Mouse (Mus musculus) bone marrow, adult 2 months (tissue): Measurements from ENCODE around the gene Aak1. TPM values are rescaled to one million over a fixed set of nuclear protein-coding genes. Genes with fewer than 3 reads are reported as not detected.
"Not testable (repeated sequence)": the region's sequence is repeated elsewhere in the genome, so short reads cannot be mapped to it uniquely, and the experiment has no call there.

Experiments used
- H3K27ac ChIP-seq: fragments of 200-500 bp; 2 replicates; pipeline ENCODE4 v1.5.1; 2012; ENCODE audit warnings: low read depth, mild to moderate bottlenecking, control low read depth, inconsistent platforms, low read length; ENCODE audit not compliant: control insufficient read depth, poor library complexity, insufficient read depth
- H3K4me1 ChIP-seq: fragments of 200-500 bp; 2 replicates; pipeline ENCODE4 v1.6.1; 2011; ENCODE audit warnings: low read length; ENCODE audit not compliant: control insufficient read depth, insufficient read depth
- H3K4me3 ChIP-seq: fragments of 200-500 bp; replicated peaks from 2 replicates; pipeline ENCODE3; 2011; ENCODE audit warnings: mild to moderate bottlenecking, low read depth, low read length, control low read depth; ENCODE audit not compliant: control insufficient read depth
- CTCF ChIP-seq: fragments of 200-500 bp; IDR thresholded peaks from 2 replicates; pipeline ENCODE4 v1.5.1; 2011; ENCODE audit warnings: low read length, control low read depth; ENCODE audit not compliant: control insufficient read depth, insufficient read depth
- POLR2A ChIP-seq: fragments of 200-500 bp; IDR thresholded peaks from 2 replicates; pipeline ENCODE4 v1.6.1; 2011; ENCODE audit warnings: low read depth, mild to moderate bottlenecking, control low read depth, low read length, borderline replicate concordance; ENCODE audit not compliant: control insufficient read depth
- WGBS: fragments of 180-500 bp; shearing (Covaris S2); methylation state at CpG from one replicate; pipeline ENCODE4 v1.1.7; 2018; 5-methylcytosine and 5-hydroxymethylcytosine counted together
- polyA plus RNA-seq: library from polyadenylated mRNA; stranded (reverse); fragments of >200 nt; gene quantifications from 2 replicates; pipeline ENCODE4 v1.2.4, GENCODE M21; 2011; ENCODE audit warnings: low replicate concordance; ENCODE audit not compliant: missing spikeins, insufficient read depth, insufficient read length

The Aak1 gene
- polyA plus RNA-seq, 1 experiment: 16.9 TPM

GRCm38 (mm10) chr6:87044895-87045294 is 195.6 kb downstream of the Aak1 start:
- 45% methylated on average over 2 of the region's 2 CpGs for WGBS
- Histone ChIP-seq H3K4me1 (peaks cover 1% of the 10 kb centered on the region; the same call in 1 of the 2 replicates), H3K27ac (no peak overlapping the region), H3K4me3 (no peak overlapping the region)
- no peak for TF ChIP-seq POLR2A
- TF ChIP-seq CTCF: no peak

DNA sequence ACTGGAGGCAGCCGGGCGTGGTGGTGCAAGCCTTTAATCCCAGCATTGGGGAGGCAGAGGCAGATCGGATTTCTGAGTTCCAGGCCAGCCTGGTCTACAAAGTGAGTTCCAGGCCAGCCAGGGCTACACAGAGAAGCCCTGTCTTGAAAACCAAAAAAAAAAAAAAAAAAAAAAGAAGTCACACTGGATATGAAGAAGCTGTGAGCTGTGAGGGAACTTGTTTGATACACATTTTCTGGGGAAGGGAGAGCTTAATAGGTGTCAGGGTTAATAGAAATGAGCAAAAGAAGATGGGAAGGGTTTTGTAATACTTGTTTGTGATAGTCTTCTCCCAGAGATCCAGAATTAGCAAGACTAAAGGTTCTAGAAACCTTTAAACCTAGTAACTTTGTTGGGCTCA is 196.2 kb downstream of the Aak1 start:
- H3K4me3 ChIP-seq: no peak overlapping the region
- WGBS: 88% methylated on average over 3 of the region's 3 CpGs
- TF ChIP-seq CTCF (no peak), POLR2A (no peak)
- peaks cover 1% of the 10 kb centered on the region; the same call in 1 of the 2 replicates for H3K4me1 ChIP-seq
- H3K27ac ChIP-seq: no peak overlapping the region

DNA sequence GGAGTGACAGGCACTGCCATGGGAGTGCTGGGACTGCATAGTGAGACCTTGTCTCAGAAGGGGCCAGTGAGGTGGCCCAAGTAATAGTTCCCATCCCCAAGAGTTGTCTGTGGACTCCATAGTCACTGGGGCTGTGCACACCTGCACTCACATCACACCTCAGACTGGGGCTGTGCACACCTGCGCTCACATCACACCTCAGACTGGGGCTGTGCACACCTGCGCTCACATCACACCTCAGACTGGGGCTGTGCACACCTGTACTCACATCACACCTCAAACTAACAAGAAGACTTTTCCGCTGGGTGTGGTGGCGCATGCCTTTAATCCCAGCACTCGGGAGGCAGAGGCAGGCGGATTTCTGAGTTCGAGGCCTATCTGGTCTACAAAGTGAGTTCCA is 199.4 kb downstream of the Aak1 start:
- H3K4me3 ChIP-seq: not testable (repeated sequence)
- 90% methylated on average over 7 of the region's 7 CpGs for WGBS

GRCm38 (mm10) chr6:87051886-87052425 is 202.6 kb downstream of the Aak1 start:
- Histone ChIP-seq H3K4me1 (no peaks in the 10 kb centered on the region), H3K27ac (no peak overlapping the region), H3K4me3 (no peak overlapping the region)
- TF ChIP-seq POLR2A (no peak), CTCF (no peak)
- 90% methylated on average over 10 of the region's 10 CpGs for WGBS

More for the DNA sequence above, 199.4 kb downstream of the Aak1 start:
- H3K27ac ChIP-seq, H3K4me1 ChIP-seq: not testable (repeated sequence)

Other genes with a start within 250 kb of the Aak1 start
- 7.6 and 19.6 TPM in 2 replicates for gene Asprv1, start 221.4 kb upstream of the Aak1 start, polyA plus RNA-seq
- gene Mxd1, start 180.4 kb upstream of the Aak1 start, polyA plus RNA-seq: 49.6 and 56.2 TPM in 2 replicates
- 47.5 and 47.8 TPM in 2 replicates for gene Snrnp27, start 165.0 kb upstream of the Aak1 start, polyA plus RNA-seq
- gene Gmcl1, start 116.1 kb upstream of the Aak1 start, polyA plus RNA-seq: 5.0 and 7.3 TPM in 2 replicates
- gene Anxa4, start 55.9 kb upstream of the Aak1 start, polyA plus RNA-seq: 3.7 and 9.0 TPM in 2 replicates
- 25.4 and 65.4 TPM in 2 replicates for gene Nfu1, start 159.7 kb downstream of the Aak1 start, polyA plus RNA-seq
- gene Gfpt1, start 193.3 kb downstream of the Aak1 start, polyA plus RNA-seq: 6.1 and 11.5 TPM in 2 replicates